Mouse (Mus musculus) c-Kit-positive CD71-positive TER-119-negative erythroid progenitor cells, embryonic 14.5 days (primary cell): ENCODE data around the gene Grn.

Experiments used
- DNase-seq: peaks from one replicate; pipeline ENCODE4 v3.0.0-alpha.2; 2013; ENCODE audit warnings: low read depth

Grn gene

GRCm38 (mm10) chr11:102425555-102426316, 4.4 kb upstream of the Grn start:
- no peak for DNase-seq

DNA sequence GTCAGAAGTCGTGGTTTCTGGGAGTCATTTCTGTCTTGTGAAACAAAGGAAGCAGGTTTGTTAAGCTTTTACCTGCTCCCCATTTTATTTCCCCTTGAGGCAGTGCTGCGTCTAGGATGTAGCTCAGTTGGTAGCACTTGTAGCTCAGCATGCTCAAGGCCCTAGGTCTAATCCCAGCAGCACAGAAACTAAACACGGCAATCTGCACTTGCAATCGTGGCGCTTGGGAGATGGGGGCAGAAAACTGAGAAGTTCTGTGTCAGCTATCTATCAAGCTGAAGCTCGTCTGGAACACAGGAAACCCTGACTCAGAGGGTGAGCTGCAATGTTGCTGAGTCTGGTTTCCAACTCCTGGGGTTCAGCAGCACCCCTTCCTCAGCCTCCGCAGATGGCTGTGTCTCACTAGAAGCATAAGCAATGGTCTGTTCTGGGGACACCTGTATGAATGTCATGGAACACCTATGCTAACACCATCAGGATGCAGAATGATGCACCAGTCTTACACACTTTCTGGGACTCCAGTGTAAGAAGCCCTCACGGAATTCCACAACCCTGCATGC, 1.1 kb upstream of the Grn start:
- no peak for DNase-seq

DNA sequence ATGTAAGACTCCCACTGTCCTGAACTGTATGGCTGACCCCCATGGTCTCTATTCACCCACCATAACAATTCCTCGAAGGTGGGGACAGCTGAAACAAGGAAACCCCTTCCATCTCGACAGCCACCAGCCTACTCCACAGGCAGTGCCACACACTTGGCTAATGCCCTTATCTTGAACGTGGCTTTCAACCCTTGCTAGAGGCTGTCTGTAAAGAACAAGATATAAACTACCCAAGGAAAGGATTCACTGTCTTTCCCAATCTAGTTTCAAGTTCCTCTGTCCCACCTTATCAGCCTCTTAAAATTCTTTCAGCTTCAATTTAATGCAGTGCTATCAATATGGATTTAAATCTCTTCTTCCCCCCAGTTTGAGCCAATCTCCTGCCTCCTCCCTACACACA, 564 bp upstream of the Grn start:
- no peak for DNase-seq

DNA sequence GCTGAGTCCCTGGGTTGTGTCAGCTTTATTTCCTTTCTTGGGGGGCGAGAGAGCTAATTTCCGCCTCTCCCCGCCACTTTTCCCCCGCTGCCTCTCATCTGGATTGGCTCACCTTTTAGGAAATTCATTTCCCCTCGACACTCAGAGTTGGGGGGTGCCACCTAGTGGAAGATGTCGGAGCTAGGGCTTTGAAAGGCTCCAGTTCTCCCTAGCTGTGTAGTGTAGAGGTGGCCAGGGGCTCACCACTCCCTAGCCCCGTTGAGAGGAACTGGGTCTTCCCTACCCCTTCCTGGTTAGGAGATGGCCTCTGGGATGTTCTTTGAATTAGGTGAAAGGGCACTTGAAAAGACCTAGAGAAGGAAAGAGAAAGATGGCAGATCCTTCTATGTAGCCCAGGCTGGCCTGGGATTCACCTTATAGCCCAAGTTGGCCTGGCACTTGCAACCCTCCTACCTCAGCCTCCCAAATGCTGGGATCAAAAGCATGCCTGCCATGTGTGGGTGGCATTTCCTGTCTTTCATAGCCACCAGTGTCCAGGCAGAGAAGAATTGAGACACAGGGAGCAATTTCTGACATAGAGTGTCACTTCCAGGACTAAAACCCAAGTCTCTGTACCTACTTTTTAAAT, 1.0 kb downstream of the Grn start:
- DNase-seq = peak; percentile 84

DNA sequence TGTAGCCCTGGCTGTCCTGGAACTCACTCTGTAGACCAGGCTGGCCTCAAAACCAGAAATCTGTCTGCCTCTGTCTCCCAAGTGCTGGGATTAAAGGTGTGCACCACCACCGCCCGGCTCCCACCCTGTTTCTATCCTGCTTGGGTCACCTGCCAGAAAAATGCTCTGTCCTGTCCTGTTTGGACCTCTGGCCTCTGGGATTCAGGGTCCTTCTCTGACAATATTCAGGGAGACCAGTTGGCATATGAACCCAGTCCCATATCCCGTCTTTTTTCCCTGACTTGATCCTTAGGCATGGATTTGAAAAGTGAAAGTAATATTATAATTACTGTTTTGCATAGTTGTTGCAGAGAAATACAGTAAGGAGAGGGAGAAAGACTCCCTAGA, 1.6 kb downstream of the Grn start:
- DNase-seq = no peak

DNA sequence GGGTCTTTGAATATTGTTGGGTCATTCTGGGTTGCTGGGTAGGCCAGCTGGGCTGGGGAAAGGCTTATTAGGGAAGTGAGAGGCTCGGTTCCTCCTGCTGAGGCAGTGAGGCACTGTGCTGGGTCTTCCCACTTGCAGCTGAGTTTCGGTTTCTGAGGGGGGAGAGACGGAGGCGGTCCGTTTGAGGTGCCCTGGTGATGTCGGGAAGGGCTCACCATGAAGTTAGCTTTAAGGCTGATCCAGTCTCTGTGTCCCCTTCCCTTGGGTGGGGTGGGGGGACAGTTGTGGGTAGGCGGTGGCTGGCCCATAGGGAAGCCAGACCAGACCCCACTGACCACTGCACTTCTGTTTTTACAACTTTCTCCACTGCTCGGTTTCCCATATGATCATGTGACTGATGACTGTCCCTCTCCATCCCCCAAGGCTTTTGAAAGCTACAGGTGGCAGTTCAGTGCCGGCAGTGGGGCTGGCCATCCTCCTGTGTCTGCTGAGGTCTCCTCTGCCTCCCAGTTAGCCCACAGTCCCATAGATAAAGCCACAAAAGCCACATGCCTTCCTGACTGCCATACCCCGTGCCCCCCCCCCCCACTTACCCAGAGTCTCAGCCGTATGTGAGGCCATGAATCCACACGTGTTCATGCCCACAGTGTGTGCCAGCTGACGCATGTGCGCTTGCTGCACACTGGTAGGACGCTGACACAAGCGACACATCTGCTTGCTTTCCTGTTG, 2.2 kb downstream of the Grn start:
- no peak for DNase-seq

GRCm38 (mm10) chr11:102432896-102433295, 2.8 kb downstream of the Grn start:
- DNase-seq = no peak

GRCm38 (mm10) chr11:102433866-102434265, 3.8 kb downstream of the Grn start:
- no peak for DNase-seq

- DNase-seq = peak; percentile 84
Observed at GRCm38 (mm10) chr11:102434406-102434805, 4.3 kb downstream of the Grn start.

DNA sequence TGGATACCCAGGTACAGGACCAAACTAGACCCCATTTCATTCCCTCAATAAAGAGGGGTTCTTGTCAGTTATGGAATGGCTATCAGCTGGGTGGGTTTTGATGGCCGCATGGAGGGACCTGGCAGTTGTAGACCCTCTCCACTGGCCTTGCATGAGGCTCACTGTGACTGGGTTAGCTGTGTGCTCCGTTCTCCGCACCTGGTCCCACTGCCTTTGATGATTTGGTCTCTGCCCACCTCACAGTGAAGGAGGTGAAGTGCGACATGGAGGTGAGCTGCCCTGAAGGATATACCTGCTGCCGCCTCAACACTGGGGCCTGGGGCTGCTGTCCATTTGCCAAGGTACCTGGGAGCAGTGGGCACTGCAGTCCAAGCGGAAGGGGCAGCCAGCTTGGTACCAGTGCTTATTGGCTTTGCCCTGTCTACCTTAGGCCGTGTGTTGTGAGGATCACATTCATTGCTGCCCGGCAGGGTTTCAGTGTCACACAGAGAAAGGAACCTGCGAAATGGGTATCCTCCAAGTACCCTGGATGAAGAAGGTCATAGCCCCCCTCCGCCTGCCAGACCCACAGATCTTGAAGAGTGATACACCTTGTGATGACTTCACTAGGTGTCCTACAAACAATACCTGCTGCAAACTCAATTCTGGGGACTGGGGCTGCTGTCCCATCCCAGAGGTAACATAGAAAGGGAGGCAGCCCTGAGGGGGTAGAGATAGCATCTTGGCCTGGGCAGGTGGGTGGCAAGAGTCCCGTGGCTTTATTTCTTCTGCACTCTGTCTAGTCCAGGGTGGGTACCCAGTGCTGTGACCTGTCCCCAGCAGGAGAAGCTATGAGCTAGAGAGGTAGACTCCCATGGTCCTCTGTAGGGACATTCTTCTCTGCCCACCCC, 4.9 kb downstream of the Grn start:
- DNase-seq = no peak

- DNase-seq = no peak
Observed at GRCm38 (mm10) chr11:102435754-102436470, 5.8 kb downstream of the Grn start.

DNA sequence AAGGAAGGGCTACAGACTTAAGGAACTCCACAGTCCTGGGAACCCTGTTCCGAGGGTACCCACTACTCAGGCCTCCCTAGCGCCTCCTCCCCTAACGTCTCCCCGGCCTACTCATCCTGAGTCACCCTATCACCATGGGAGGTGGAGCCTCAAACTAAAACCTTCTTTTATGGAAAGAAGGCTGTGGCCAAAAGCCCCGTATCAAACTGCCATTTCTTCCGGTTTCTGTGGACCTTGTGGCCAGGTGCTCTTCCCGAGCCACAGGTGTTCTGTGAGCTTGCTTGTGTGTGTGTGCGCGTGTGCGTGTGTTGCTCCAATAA, 6.3 kb downstream of the Grn start:
- no peak for DNase-seq

- no peak for DNase-seq
Observed at GRCm38 (mm10) chr11:102437120-102438061, 7.3 kb downstream of the Grn start.

DNA sequence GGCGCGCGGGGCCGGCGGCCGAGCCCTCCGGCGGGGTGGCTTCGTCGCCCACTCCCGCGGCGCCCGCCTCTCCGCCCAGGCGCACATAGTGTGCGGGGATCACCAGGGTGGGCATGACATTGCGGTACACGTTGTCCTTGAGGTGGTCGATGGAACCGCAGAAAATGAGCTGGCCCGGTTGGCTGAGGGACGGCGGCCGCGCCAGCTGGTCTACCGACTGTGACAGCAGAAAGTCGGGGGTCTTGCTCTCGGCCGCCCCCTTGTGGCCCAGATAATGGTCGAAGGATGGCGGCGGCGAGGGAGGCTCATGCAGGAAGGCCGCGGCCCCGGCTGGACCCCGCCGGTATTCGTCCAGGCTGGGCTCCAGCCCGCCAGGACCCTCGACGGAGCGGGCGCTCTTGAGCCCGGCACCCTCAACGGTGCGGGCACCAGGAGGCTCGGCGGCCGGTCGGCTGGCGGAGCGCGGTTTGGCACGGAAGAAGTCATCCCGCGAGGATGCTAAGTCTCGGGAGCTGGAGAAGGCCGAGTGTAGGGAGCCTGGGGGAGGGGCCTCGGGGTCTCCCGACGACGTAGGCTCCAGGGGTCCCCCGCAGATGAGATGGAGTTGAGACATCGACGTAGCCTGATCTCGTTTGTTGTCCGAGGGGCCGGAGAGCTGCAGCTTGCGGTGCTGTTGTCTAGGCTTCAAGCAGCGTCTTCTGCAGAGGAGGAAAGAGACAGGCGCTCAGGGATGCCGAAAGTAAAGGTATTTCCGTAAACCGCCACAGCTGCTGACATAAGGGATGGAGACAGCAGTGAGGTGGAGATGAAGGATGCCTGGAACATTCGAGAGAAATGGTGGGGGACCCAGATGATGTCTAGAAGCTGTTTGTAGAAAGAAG, 8.3 kb downstream of the Grn start:
- peak; percentile 35 for DNase-seq

GRCm38 (mm10) chr11:102439093-102440082, 9.3 kb downstream of the Grn start:
- DNase-seq = no peak

- no peak for DNase-seq
Observed at GRCm38 (mm10) chr11:102440255-102440654, 10.1 kb downstream of the Grn start.

- DNase-seq = no peak
Observed at GRCm38 (mm10) chr11:102441434-102441833, 11.3 kb downstream of the Grn start.

GRCm38 (mm10) chr11:102442089-102442488, 12.0 kb downstream of the Grn start:
- DNase-seq = no peak
